Mouse (Mus musculus): ENCODE results near the gene Nptx1.

The Nptx1 gene

DNA sequence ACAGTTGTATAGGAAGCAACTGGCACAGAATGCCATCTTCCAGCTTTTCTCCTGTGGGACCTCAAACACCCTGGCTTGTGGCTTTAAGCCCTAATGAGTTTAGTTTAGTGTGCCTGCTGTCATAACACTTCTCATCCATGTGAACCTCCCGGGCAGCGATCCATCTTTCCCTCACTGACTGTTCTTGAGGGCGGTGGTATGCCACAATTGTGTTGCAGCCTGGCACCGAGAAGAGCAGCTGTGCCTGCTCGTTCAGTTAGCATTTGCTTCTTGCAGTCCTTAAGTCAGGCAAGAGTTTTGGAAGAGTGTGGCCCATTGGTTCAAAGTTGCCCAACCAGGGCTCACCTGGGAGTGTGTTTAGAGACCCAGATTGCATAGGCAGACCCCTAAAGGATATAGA lies 51.4 kb downstream of the Nptx1 start:
- peak in 1 of 2 experiments; percentile 36 for DNase-seq (ENCODE audit: low spot score in 2 of 2)

DNA sequence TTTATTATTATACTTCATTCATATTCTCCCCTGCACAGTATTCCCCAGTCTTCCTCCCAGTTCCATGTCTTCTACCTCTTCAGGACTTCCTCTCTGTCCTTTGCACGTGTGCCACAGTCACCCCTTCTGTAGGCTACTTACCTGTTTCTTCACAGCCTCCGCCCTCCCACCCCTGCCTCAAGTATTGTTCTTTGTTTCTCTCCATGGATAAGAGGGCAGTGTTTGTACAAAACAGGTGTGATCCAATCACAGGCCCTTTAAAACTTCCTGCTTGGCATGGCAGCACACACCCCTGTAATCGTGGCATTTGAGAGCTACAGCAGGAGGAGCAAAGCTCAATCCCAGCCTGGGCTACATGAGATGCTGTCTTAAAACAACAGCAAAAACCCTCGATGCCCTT lies 54.0 kb downstream of the Nptx1 start:
- no peak for DNase-seq (ENCODE audit: low spot score in 2 of 2)

DNA sequence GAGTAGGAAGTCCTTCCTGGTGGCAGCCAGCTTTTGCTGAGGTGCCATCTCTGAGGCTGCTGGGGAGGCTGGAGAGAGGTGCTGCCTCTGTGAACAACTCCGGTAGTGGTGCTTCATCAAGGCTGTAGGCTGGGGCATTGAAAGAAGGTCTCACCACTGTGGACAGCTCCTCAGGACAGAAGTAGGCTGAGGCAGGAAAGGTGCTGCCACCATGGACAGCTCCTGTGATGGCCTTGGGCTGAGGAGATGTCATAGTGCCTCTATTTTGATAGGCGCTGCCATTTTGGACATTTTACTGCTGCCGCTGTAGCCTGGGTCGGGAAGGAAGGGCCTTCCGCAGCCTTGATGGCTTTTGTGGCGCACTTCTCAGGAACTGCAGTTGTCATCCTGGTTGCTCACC lies 54.7 kb downstream of the Nptx1 start:
- DNase-seq (ENCODE audit: low spot score in 2 of 2) = no peak

DNA sequence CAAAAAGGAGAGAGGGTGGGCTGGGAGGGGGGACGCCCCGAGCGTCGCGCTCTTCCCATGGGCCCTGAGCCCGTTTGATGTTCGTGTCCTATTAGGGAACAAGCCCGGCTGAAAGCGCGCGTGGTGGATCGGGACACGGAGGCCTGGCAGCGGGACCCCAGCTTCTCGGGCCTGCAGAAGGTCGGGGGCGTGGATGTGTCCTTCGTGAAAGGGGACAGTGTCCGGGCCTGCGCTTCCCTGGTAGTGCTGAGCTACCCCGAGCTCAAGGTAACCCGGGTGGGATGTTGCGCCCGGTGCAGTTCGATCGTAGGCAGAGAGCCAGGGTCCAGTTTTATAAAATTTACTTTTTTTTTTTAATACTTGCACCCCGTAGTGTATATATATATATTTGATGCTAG lies 55.9 kb downstream of the Nptx1 start:
- no peak for DNase-seq (ENCODE audit: low spot score in 2 of 2)

DNA sequence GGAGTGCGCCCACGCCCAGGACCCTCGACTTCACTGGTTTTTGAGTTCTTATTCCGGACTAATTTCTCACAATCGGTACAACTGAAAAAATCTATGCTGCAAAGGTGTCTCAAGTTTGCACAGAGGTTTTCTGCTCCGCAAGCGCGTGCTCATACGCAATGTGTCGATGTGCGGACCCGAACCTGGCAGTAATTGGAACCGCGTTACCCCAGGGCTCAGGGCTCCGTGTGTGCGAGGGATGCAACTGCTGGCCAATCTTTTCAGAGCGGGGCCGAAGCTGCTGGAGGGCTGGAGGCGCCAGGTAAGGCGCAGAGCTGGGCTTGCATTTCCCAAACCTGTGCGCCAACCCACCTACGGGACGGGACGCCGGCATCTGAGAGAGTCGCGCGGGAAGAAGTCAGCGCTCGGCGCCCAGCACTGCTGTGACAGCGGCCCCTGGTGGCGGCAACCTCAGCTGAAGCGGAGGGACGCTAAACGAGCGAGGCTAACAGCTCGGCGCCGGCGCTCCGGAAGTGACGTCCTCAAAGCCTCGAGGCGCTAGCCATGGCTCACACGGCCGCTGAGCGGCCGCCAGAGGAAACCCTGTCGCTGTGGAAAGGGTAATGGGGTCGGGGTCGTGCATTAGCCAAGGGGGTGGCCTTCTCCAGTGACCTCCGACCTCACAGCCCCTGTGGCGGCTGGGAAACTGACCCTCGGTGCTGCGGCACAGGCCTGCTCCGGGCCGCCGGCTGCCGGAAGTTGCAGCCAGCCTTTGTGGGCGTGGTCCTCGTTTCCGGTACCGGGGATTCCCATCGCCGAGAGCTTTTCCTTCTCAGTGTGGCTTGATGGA lies 56.5 kb downstream of the Nptx1 start, which contains the start of gene Endov:
Gene Endov (plus strand): TSS at position 487 of the 829 bp plus-strand sequence.
- DNase-seq (ENCODE audit: low spot score in 2 of 2) = peak; percentile 98 to 99
